Mouse (Mus musculus) embryo, embryonic 11.5 days (tissue): ENCODE measurements around the gene Rpl35a.
"Not testable (repeated sequence)": the region's sequence is repeated elsewhere in the genome, so short reads cannot be mapped to it uniquely, and the experiment has no call there.

Experiments used
- DNase-seq: peaks from one replicate; pipeline ENCODE4 v3.0.0-alpha.2; 2012; ENCODE audit warnings: low read depth, low spot score

Gene Rpl35a

GRCm38 (mm10) chr16:33055655-33056054 is 598 bp upstream of the Rpl35a start:
- no peak for DNase-seq

GRCm38 (mm10) chr16:33056786-33057185 is 533 bp downstream of the Rpl35a start:
- no peak for DNase-seq

- DNase-seq, result no peak
These were observed 1.8 kb downstream of the Rpl35a start for GRCm38 (mm10) chr16:33058033-33058432.

GRCm38 (mm10) chr16:33058656-33059055 is 2.4 kb downstream of the Rpl35a start:
- not testable (repeated sequence) for DNase-seq

- no peak for DNase-seq
These were observed 3.2 kb downstream of the Rpl35a start for GRCm38 (mm10) chr16:33059471-33059870.

DNA sequence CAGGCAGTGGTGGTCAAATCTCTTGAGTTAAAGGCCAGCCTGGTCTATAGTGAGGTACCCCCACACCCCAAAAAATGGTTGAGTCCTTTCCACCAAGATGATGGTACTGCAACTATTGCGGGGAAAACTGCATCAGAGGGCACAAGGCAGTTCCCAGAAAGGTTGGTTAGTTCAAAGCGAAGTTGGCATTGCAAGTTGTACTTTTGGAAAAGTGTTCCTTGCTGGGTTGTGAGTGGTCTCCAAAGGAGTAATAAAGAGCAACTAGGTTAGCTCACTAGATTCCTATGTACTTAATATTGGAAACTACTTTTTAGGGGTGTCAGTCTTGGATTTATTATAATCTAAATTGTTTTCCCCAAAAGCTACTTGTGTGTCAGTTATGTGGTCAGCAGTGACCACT is 4.7 kb downstream of the Rpl35a start:
- DNase-seq, result no peak

DNA sequence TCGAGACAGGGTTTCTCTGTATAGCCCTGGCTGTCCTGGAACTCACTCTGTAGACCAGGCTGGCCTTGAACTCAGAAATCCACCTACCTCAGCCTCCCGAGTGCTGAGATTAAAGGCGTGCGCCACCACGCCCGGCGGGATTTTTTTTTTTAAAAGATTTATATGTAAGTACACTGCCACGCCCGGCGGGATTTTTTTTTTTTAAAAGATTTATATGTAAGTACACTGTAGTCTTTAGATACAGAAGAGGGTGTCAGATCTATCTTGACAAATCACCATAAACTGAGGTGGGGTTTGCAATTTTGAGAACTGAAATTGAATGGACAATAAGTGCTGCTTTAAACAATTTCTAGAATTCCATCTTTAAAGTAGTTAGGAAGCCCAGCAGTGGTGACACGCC is 5.1 kb downstream of the Rpl35a start:
- DNase-seq, result no peak

DNA sequence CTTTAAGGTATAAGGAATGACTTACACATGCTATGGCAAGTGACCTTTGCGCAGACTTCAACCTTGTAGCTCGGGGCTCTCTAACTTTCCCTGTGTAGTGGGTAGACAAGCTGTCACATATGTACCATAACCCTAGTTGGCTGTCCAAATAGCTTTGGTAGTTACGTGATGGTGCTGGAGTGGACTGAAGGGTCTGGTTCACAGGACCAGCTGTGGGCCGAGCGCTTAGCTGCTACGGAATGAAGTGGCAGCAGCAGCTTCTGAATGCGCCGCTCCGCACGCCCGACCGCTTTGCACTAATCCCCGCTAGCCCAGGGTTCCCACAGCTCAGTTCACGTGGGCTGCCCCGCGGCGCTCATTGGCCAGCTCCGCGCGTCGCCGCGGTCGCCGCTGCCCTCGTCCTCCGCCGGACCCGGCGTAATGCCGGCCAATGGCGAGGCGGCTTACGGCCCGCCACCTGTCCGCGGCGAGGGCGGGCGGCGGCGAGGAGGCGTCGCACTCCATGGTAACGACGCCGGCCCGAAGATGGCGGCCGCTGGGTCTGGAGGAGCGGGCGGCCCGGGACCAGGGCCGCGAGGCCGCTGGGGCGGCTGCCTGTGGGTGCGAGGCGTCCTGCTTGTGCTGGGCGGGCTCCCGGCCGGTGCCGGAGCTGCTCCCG is 5.9 kb downstream of the Rpl35a start, which contains the start of gene Lmln:
Gene Lmln (plus strand): TSS at position 498 of the 658 bp plus-strand sequence.
- peak; percentile 88 for DNase-seq

DNA sequence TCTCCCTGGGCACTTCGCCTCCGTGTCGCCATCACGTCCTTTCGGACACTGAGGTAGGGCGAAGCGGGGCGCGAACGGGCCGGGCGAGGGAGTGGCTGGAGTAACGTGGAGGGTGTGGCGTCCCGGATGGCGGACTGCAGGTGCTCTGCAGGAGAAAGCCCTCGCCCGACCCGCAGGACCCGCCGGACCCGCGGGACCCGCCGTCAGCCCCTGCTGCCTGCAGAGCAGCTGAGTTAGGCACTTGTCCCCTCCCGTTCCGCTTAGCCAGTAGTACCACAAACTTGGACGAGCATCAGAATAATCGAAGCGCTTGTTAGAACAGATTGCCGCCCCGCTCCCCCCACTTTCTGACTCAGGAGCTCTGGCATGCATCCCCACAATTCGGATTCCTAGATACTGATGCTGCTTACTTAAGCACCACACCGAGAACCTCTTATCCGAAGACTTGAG is 6.5 kb downstream of the Rpl35a start:
- DNase-seq, result no peak

- DNase-seq, result no peak
These were observed 7.0 kb downstream of the Rpl35a start for GRCm38 (mm10) chr16:33063267-33063666.

GRCm38 (mm10) chr16:33064636-33065035 is 8.4 kb downstream of the Rpl35a start:
- no peak for DNase-seq

- DNase-seq, result no peak
These were observed 14.7 kb downstream of the Rpl35a start for GRCm38 (mm10) chr16:33070928-33071327.

DNA sequence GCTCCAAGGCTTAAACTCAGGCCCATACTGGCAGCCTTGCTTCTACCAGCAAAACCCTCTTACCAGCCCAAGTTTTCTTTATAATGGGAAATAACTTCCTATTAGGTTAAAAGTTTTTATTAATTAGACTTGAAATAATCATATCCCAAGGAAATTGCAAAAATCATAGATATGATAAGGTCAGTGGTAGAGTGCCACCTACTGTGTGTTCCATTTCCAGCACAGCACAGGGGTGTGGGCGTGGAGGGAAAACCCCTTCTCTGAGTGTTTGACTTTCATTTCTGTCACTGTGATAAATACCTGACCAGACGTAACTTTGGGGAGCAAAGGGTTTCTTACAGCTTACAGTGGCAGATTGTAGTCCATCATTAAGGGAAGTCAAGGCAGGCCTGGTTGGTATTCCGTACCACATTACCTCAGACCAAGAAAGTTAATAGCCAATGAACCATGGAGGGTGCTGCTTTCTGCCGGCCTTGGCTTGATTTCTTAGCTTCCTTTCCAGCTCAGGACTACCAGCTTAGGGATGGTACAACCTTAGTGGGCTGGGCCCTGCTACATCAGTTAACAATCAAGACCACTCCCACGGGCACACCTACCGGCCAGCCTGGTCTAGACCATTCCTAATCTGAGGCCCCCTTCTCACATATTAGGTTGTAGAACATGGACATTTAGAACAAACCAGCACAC is 16.8 kb downstream of the Rpl35a start:
- DNase-seq, result no peak

DNA sequence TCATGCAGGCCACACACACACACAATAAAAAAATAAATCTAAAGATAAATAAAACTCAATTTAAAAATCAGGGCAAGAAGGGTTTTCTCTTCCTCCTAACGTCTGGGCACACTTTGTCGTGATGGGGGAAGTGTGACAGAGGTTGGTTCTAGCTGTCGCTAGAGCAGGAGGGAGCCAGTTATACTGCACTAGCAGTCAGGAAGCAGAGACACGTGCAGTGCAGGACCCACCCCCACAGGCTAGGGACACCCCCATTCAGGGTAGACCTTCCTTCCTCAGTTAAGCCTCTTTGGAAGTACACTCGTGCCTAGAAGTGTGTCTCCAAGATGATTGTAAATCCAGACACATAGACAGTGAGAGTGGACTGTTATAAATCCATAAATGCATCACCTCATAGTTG is 18.7 kb downstream of the Rpl35a start:
- DNase-seq, result no peak

- no peak for DNase-seq
These were observed 19.8 kb downstream of the Rpl35a start for GRCm38 (mm10) chr16:33076078-33076477.

DNA sequence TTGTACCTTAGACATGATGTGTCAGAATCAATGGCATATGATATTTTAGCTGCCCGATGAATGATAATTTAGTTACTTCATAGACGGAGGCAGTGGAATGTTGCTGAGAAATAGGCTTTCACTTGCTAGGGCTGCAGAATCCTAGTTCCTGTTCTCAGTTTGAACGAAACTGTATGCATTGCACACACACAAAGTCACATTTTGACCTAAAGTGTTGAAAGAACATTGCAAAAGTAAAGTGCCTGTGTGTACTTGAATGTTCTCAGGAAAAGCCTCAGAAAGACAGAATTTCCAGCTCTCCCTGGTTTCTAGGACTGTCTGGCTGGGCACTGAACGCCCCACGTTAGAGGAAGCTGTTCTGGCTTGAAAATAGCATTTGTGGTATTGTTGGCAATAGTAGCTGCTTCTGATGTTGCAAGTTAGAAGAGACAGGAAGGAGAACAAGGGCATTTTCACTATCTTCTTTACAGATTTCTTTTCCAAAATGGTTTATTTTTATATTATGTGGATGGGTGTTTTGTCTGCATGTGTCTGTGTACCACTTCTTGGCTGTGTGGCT is 20.9 kb downstream of the Rpl35a start:
- no peak for DNase-seq

- no peak for DNase-seq
These were observed 23.8 kb downstream of the Rpl35a start for GRCm38 (mm10) chr16:33080063-33080462.

DNA sequence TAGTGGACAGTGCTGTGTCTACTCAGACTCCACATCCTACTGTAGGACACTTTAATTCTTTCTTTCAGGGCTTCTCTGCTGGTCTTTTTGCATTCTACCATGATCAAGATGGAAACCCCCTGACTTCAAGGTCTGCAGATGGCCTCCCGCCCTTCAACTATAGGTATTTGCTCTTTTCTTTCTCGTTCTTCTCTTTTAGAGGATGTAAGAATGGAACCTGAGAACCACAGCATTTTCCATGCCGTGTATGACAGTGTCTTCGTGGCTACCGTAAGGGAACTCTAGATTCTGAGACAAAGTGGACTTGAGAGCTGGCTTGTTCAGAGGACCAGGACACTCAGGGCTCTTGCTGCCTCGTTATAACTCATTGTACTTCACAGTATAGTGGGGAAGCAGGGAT is 26.7 kb downstream of the Rpl35a start:
- no peak for DNase-seq

DNA sequence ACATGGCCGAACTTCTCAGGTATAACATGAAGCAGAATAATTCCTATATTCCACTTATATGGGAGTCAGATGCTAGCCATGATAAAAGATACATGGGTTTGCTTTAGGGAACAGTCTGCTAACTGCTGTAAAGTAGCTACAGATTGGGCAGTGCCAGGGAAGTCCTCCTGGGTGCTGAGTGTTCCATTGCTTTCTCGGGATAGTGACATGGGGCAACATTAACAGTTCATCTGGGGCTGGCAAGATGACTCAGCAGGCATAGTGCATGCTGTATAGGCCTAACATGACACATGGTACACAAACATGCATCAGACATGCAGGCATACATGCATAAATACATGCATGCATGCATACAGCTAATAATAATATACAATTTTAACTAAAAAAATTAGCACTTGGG is 27.7 kb downstream of the Rpl35a start:
- DNase-seq, result no peak

DNA sequence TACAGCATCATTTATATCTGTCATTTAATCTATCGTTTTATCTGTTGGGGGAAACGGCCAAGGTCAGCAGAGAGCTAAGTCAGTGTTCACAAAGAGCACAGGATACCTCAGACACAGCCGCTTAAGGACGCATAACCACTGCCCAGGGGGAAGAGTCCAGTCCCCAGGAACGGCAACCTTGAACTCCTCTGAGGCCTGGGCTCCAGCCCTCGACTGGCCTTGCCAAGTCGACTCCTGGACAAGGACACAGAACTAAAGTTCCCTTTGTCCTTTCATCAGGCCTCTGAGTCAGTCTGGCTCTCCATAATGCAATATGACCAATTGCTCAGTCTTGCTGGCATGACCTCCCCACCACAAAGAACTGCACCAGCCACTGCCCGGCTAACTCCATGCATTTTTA is 29.4 kb downstream of the Rpl35a start:
- no peak for DNase-seq
